Mouse (Mus musculus) adrenal gland, adult 8-10 months (tissue): ENCODE results near the gene Cit. TPM values are rescaled to one million over a fixed set of nuclear protein-coding genes. Genes with fewer than 3 reads are reported as not detected.

ENCODE experiments used
- DNase-seq: peaks from one replicate; pipeline ENCODE4 v3.0.0; 2022
- total RNA-seq, 4 experiments: library from RNA; stranded (reverse); gene quantifications; 2 replicates each; pipeline ENCODE4 v1.2.4; 2022

Cit gene
- total RNA-seq, 4 experiments from 2014 or later = 2.6 to 8.3 (median 6.3) TPM

DNA sequence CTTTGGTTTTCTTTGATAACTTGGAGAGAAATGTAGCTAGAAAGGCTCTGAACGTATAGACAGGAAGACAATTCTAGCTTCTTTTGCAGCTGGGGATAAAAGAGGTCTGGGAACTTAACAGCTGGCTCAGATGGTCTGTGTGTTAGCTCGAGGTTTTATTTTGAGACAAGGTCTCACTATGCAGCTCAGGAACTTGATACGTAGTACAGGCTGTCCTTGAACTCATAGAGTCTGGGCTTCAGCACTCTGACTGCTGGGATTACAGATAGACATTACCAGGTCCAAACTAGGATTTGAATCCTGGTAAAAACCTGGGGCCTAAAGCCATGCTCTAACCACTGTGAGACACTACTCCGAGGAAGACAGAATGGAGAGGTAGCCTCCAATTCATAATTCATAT is 201.2 kb downstream of the Cit start:
- DNase-seq = no peak

DNA sequence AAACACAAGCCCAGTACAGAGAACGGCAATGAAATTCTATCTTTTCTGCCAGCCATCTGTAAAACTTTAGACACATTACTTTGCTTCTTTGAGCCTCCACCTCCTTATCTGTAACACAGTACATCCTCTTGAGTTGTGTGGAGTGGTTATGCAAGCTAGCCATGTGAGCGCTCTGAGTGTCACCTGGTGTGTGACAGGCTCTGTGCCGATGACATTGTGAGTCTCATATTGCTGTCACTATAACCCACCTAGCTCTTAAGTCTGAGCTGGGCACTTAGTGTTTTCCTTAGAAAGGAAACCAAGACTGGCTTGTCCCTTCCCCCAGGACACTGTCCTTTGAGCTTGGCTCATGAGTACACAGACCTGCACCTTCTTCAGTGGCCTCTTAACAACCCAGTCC is 203.2 kb downstream of the Cit start:
- DNase-seq = no peak

DNA sequence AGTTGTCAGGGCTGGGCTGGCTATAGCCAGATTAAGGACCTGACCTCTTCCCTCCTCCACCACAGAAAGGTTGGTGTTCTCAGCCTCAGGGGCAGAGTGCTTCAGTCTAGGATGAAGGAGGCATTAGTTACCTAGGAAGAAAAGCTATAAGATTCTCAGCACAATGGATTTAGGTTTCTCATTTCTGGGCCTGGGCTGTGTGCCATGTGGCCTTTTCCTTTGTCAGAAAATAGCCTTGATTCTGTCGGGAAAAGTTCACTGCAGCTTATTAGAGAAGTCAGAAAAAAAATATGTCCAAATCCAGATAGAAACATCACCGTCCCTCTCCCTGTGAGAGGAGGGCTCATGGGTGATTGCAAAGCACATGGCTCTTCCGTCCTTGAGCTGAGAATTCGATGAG is 204.7 kb downstream of the Cit start:
- no peak for DNase-seq

DNA sequence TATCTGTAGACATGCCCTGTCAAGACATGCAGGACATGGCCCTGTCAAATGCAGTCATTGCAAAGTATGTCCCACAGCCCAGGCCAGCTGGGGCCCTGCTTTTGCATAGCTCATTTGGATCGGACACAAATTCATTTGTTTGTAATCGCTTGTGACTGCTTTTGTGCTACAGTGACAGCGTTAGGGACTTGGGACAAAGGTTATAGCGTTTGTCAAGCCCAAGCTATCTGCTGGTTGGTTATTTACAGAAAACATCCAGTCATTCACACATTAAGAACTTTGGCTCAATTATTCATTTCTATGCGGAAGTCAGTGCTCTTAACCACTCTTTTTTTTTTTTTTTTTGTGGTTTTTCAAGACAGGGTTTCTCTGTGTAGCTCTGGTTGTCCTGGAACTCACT is 207.1 kb downstream of the Cit start:
- DNase-seq = no peak

DNA sequence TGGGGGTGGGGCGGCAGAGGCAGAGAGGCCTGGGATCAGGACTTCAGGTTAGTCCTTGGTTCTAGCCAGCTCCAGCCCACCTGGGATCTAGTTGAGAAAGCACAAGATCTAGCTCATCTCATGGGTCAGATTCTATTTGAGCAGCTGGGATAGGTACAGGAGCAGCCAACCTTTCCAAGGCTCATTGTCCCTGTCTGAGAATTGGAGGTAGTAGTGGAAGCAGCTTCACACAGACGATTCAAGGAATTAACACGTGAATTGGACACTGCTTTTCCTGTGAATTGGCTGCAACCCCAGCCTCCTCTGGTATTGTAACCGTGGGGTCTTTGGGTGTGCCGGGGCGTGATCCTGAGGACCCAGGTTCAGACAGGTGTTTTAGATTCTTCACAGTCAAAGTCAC is 207.7 kb downstream of the Cit start:
- no peak for DNase-seq

Other genes starting within 250 kb of the Cit start
- 10 to 100 TPM; 58.8 to 70.3 (median 60.6) TPM for gene Rab35, start 213.4 kb upstream of the Cit start, total RNA-seq
- 10 to 100 TPM; 11.1 to 18.1 (median 14.6) TPM for gene Bicdl1, start 113.7 kb upstream of the Cit start, total RNA-seq
- gene Prkab1, start 179.2 kb downstream of the Cit start, total RNA-seq = 100 to 1,000 TPM in 1 of 4 experiments, 10 to 100 TPM in 3; 56.6 to 107 (median 62.1) TPM
- gene Tmem233, start 238.0 kb downstream of the Cit start, total RNA-seq = not detected